Mouse (Mus musculus) gonadal fat pad, adult 2 months (tissue): ENCODE data around the gene Cnih2. TPM values are rescaled to one million over a fixed set of nuclear protein-coding genes. Genes with fewer than 3 reads are reported as not detected.

Source experiments
- DNase-seq: peaks from one replicate; pipeline ENCODE4 v3.0.0-alpha.2; 2012; ENCODE audit warnings: low read depth
- polyA plus RNA-seq: library from polyadenylated mRNA; depleted of rRNA; stranded (reverse); fragments of >200 nt; gene quantifications from 2 replicates; pipeline ENCODE4 v1.2.3, GENCODE M21; 2012

Cnih2 gene
- polyA plus RNA-seq, 1 experiment = 0.93 TPM

DNA sequence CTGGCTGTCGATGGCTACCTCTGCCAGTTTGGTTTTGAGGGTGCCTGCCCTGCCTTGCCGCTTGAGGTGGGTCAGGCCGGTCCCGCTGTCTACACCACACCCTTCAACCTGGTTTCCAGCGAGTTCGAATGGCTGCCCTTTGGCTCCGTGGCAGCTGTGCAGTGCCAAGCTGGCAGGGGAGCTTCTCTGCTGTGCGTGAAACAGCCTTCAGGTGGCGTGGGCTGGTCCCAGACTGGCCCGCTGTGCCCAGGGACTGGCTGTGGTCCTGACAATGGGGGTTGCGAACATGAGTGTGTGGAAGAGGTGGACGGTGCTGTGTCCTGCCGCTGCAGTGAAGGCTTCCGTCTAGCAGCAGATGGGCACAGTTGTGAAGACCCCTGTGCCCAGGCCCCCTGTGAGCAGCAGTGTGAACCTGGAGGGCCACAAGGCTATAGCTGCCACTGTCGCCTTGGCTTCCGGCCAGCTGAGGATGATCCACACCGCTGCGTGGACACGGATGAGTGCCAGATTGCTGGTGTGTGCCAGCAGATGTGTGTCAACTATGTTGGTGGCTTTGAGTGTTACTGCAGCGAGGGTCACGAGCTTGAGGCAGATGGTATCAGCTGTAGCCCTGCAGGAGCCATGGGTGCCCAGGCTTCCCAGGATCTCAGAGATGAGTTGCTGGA is 29.6 kb downstream of the Cnih2 start:
- DNase-seq = no peak

- DNase-seq = no peak
Measured at GRCm38 (mm10) chr19:5067867-5068569, 30.3 kb downstream of the Cnih2 start, which contains the start of gene Cd248. Gene Cd248, plus strand, starts transcription at chr19:5068078.

- DNase-seq = no peak
Measured at GRCm38 (mm10) chr19:5067040-5067799, 31.1 kb downstream of the Cnih2 start.

DNA sequence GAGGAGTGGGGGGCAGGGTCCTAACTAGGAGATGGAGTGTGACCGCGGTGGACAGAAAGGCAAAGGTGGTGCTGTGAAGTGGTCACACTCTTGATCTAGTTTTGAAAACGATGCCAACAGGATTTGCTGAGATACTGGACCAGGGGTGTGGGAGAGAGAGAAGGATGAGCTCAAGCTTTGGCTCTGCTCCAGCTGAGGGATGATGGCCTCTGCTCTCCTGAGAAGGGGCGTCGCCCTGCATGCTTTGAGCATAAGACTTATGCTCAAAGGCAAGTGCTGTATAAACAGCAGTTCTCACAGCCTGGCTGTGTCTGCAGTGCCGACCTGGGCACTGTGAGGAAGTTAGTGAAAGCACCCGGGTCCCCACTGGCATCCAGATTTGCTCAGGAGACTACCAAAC is 33.2 kb downstream of the Cnih2 start:
- DNase-seq = no peak

DNA sequence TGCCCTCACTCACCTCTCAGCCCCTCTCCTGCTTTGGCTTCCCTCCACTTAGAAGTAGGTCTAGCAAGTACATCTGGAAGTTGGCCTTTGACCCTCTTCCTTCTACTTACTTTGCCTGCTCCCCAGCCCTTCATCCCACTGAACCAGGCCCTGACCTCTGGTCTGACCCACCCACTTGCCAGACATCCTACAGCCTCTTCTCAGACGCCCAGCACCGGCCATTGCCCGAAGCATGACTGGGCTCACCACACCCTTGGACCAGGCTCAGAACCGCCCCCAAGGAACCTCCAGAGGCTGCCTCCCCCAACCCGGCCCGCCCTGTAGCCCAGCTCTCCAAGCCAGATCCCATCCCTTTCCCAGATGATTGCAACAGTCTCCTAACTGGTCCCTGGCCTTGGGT is 35.9 kb downstream of the Cnih2 start:
- no peak for DNase-seq

DNA sequence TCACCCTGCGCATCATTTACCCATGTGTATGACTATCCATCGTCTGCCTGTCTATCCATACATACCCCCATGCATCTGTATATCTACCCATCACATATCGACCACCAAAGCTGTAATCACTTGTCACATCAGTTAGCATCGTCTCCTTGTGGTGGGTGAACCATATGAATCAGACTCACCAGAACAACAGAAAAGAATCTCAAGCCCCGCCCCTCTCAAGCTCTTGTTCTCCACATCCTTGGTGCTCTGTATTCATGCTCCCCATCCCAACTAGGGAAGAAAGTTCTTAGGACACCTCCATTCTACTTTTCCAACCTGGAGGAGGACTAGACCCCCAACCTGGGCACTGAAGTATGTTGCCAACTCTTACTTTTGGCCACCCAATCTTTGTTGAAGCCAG is 36.3 kb downstream of the Cnih2 start:
- DNase-seq = no peak

DNA sequence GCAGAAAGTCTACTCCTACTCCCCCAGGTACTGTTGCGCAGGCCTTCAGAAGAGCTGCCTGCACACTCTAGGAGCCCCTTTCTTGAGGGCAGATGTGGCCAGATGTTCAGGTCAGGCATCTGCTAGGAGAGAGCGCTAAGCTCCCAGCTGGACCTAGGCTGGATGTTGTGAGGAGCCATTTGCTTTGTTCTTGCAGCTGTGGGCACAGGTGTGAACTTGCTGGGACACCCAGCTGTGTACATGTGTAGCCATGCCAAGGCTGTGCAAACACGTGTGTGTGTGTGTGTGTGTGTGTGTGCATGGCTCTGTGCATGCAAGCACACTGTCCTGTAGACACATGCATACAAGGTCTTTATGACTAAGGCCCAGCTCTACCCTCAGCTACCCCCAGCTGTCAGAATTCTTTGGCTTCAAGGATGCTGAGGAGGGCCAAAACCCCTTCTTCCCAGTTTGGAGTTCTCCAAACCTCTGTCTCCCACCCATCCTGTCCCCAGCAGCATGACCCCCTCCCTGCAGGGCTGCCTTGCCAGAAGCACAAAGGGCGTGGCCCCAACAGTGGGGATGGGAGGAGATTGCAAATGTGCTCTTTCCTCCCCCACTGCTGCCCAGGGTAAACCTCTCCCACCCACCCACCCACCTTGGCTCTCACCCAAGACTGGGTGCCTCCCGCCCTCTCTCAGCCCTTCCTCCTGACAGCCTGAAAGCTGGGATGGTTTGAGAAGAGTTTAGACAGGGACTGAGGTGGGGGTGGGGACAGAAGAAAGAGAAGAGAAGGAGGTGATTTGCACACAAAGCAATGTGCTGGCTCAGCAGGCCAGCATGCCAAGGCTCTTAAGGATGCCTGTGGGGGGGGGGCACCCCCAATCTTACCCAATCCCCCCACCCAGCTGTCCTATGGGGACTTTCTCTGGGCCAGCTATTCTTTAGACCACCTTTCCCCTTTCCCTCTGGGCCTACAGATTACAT is 37.7 kb downstream of the Cnih2 start:
- DNase-seq = no peak

DNA sequence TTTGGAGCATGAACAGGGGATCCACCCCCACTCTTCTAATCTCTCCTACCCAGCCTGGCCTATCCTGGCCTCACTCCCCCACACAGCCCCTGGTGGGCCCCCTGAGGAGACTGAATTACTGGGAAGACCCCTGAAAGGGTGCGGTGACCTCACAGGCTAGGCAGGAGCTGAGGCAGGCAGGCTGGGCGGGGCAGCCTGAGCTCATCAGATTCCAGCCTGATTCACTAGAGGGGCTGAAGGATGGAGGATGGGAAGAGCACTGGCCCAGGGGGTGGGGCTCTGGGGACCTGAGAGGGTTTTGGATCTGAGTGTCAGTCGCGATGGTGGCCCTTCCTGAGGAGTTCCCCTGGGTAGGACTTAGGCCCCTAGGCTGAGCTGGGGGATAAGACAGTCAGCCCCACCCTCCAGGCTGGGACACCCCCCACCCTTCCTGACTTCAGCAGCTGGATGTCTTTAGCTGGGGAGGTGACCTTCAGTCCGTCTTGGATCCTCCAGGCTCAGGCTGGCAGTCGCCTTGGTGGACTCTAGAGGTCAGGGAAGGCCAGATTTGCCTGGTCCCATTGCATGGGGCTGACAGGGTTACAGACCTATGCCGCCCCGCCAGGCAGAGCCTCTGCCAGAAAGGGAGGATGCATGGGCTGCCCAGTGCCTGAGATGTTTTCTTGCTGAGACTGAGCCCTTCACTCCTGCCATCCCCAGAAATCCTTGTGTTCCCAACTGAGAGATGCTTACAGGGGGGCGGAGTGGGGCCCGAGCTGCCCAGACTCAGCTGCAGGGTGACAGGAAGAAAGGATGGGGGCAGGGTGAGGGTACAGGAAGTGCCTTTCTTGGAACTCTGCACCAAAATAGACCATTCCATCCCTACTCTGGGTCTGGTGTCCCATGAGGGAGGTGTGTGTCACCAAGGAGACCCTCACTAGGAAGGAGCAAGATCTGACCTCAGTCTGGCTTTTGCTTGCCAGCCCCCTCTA is 39.2 kb downstream of the Cnih2 start:
- DNase-seq = no peak

DNA sequence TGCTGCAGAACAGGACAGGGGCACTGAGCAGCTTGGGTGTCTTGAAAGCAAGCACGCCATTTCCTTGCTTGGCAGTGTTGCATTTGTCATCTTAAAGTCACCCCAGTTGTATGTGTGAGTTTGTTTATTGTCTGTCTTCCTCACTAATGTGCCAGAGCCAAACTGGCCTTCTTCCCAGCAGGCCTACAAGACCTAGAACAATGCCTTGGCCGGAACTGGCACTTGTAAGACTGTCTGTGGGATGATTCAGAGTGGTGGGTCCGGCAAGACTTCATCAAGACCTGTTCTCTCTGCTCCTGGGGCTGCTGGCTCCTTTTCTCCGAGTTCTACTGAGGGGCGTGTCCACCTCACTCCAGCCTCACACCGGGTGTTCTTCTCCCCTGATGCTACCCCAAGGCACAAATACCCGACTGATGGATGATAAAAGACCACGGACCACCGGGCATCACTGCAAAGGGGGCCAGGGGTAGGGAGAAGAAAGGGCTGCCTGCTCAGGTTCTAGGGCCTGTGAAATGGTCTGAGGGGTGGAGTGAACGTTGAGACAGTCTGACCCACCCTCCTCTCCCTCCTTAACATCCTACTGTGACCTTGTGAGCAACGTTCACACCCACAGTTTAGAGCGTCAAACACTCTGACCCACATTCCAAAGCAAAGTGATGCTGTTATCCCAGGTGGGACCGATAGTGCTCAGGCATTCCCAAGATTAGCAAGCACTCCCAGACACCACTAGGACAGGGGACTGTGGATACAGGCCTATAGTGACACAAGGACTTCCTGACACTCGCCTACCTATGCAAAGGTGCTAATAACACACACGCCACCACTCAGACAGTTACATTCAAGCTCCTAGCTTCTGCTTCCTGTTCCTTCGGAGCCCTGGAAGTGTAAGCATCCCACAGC is 40.2 kb downstream of the Cnih2 start:
- DNase-seq = no peak

- DNase-seq = no peak
Measured at GRCm38 (mm10) chr19:5056251-5056650, 42.1 kb downstream of the Cnih2 start.

GRCm38 (mm10) chr19:5053909-5054308 is 44.4 kb downstream of the Cnih2 start:
- no peak for DNase-seq

DNA sequence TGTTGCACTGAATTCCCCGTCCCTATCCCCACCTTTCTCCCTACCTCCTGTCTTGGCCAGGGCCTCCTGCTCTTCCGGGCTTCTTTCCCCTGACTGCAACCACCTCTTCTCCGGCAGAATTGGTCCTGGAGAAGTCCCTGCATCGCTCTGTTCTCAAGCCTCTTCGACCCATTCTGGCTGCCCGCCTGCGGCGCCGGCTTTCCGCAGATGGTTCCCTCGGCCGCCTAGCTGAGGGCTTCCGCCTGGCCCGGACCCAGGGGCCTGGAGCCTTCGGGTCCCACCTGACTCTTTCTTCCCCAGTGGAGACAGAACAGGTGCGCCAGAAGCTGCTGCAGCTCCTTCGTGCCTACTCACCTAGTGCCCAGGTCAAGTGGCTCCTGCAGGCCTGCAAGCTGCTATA is 45.5 kb downstream of the Cnih2 start:
- DNase-seq = no peak

DNA sequence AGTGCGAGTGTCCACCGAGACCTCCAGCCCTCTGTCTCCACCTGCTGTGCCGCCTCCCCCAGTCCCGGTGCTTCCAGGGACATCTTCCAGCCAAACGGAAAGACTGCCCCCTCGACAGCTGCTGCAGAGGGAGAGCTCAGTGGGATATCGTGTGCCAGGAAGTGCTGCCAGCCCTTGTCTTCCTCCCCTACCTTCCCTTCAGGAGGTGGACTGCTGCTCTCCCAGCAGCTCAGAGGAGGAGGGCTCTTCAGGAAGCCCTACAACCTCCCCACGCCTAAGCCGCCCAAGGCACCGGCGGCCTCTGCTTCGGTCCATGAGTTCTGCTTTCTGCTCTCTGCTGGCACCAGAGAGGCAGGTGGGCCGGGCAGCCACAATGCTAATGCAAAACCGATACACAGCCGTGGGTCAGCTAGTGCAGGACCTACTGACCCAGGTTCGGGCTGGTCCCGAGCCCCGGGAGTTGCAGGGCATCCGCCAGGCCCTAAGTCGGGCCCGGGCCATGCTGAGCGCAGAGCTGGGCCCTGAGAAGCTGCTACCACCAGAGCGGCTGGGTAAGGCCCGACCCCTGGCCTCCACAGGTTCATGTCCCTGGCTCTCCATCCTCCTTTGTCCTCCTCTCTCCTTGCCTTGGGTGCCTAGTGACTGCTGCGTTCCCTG is 46.0 kb downstream of the Cnih2 start:
- no peak for DNase-seq

GRCm38 (mm10) chr19:5051515-5051914 is 46.8 kb downstream of the Cnih2 start:
- DNase-seq = no peak

- no peak for DNase-seq
Measured at GRCm38 (mm10) chr19:5051031-5051430, 47.3 kb downstream of the Cnih2 start.

- peak; percentile 68 for DNase-seq
Measured at GRCm38 (mm10) chr19:5050047-5050905, 48.0 kb downstream of the Cnih2 start, which contains the start of gene Rin1. Gene Rin1, plus strand, starts transcription at chr19:5050481.

DNA sequence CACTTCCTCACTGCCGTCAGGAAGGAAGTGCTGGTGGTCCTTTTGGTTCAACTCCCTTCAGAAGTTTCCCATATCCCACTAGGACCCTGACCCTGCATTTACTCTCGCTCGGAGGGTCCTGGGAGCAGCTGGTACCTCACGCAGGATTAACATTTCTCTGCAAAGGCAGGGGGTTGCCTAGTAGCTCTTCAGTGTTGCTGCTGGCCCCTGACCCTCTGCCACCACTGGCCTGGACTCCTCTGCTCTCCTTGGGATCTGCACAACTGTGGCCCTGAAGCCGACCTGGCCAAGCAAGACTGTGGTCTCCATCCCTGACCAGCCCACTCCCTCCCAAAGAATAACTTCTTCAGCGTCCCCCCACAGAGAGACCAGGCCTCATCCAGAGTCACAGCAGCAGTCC is 49.0 kb downstream of the Cnih2 start:
- no peak for DNase-seq
